Mouse (Mus musculus) CH12.LX (cell line): ENCODE data around the gene Tfpt. TPM values are rescaled to one million over a fixed set of nuclear protein-coding genes. Genes with fewer than 3 reads are reported as not detected.

ENCODE experiments used
- DNase-seq: peaks from one replicate; pipeline ENCODE4 v3.0.0-alpha.2; 2013; ENCODE audit errors: extremely low read depth
- H3K27ac ChIP-seq: 2 replicates; pipeline ENCODE4 v1.5.1; 2012; ENCODE audit warnings: low read depth, mild to moderate bottlenecking, control low read depth, moderate library complexity; ENCODE audit not compliant: insufficient read depth
- H3K27me3 ChIP-seq: replicated peaks from 2 replicates; pipeline ENCODE3; 2012; ENCODE audit warnings: inconsistent platforms
- H3K36me3 ChIP-seq, 2 experiments: replicated peaks in 1 of 2; 2 replicates each; pipeline versions ENCODE3 to v1.6.1; 2012; ENCODE audit warnings: inconsistent platforms in 1 of 2, low read length in 1 of 2, mild to moderate bottlenecking in 1 of 2, mixed read lengths in 1 of 2, moderate library complexity in 1 of 2; ENCODE audit not compliant: control insufficient read depth in 1 of 2, insufficient read depth in 1 of 2
- H3K4me1 ChIP-seq, 2 experiments: 2 replicates each; pipeline ENCODE4 v1.6.1; 2012; ENCODE audit warnings: inconsistent platforms in 1 of 2, moderate library complexity in 1 of 2; ENCODE audit not compliant: insufficient read depth in 2 of 2, control insufficient read depth in 1 of 2
- H3K4me2 ChIP-seq: 2 replicates; pipeline ENCODE4 v1.6.1; 2012; ENCODE audit warnings: low read depth, mild to moderate bottlenecking, control low read depth; ENCODE audit not compliant: poor library complexity, insufficient read depth, severe bottlenecking
- H3K4me3 ChIP-seq, 3 experiments: fragments of 150-350 bp in 1 of 3; sonication (generic) in 1 of 3; replicated peaks in 1 of 3; 2 replicates each; pipeline versions ENCODE3 to v1.5.1; 2011 to 2012; ENCODE audit warnings: low read depth in 2 of 3, low read length in 2 of 3, mild to moderate bottlenecking in 2 of 3, moderate library complexity in 2 of 3, control low read depth in 1 of 3, improper control_type of control experiment in 1 of 3, inconsistent platforms in 1 of 3, mixed read lengths in 1 of 3; ENCODE audit not compliant: poor library complexity in 1 of 3
- H3K79me2 ChIP-seq: replicated peaks from 2 replicates; pipeline ENCODE4 v1.6.1; 2012; ENCODE audit warnings: mild to moderate bottlenecking, moderate library complexity; ENCODE audit not compliant: control insufficient read depth, poor library complexity, insufficient read depth, severe bottlenecking; ENCODE audit errors: extremely low read depth
- H3K9ac ChIP-seq: 2 replicates; pipeline ENCODE4 v1.6.1; 2012; ENCODE audit warnings: low read depth, mild to moderate bottlenecking, control low read depth, moderate library complexity; ENCODE audit not compliant: insufficient read depth
- H3K9me3 ChIP-seq: replicated peaks from 2 replicates; pipeline ENCODE3; 2012; ENCODE audit warnings: low read length, inconsistent platforms, mixed read lengths
- BHLHE40 ChIP-seq: IDR thresholded peaks from 2 replicates; pipeline ENCODE4 v1.6.1; 2011; ENCODE audit warnings: mild to moderate bottlenecking, low read depth, low read length, improper control_type of control experiment
- CHD1 ChIP-seq: IDR thresholded peaks from 2 replicates; pipeline ENCODE4 v1.6.1; 2012; ENCODE audit warnings: low read depth, low read length, improper control_type of control experiment, inconsistent platforms
- CHD2 ChIP-seq: IDR thresholded peaks from 2 replicates; pipeline ENCODE4 v1.6.1; 2011; ENCODE audit warnings: low read length, improper control_type of control experiment
- CTCF ChIP-seq, 2 experiments: IDR thresholded peaks in 1 of 2; conservative IDR thresholded peaks in 1 of 2; 2 replicates each; pipeline ENCODE4 v1.5.1; 2011 to 2012; ENCODE audit warnings: low read depth in 2 of 2, low read length in 2 of 2, improper control_type of control experiment in 1 of 2, inconsistent platforms in 1 of 2, mild to moderate bottlenecking in 1 of 2, moderate library complexity in 1 of 2
- ELF1 ChIP-seq: IDR thresholded peaks from 2 replicates; pipeline ENCODE4 v1.6.1; 2014; ENCODE audit warnings: low read depth, mild to moderate bottlenecking, inconsistent platforms, low read length, improper control_type of control experiment
- EP300 ChIP-seq: IDR thresholded peaks from 2 replicates; pipeline ENCODE4 v1.6.1; 2011; ENCODE audit warnings: low read length, improper control_type of control experiment
- ETS1 ChIP-seq: conservative IDR thresholded peaks from 2 replicates; pipeline ENCODE4 v1.6.1; 2012; ENCODE audit warnings: low read depth, mild to moderate bottlenecking, inconsistent platforms, low read length, improper control_type of control experiment, moderate library complexity
- GABPA ChIP-seq: IDR thresholded peaks from 2 replicates; pipeline ENCODE4 v1.6.1; 2012; ENCODE audit warnings: low read depth, low read length, improper control_type of control experiment, inconsistent platforms; ENCODE audit not compliant: insufficient replicate concordance
- HCFC1 ChIP-seq: IDR thresholded peaks from 2 replicates; pipeline ENCODE4 v1.6.1; 2012; ENCODE audit warnings: low read depth, mild to moderate bottlenecking, inconsistent platforms, low read length, improper control_type of control experiment
- IRF4 ChIP-seq: IDR thresholded peaks from 2 replicates; pipeline ENCODE4 v1.6.1; 2014; ENCODE audit warnings: low read depth, mild to moderate bottlenecking, inconsistent platforms, low read length, improper control_type of control experiment
- JUN ChIP-seq: IDR thresholded peaks from 2 replicates; pipeline ENCODE4 v1.6.1; 2011; ENCODE audit warnings: low read depth, mild to moderate bottlenecking, low read length, improper control_type of control experiment, moderate library complexity; ENCODE audit not compliant: insufficient read depth
- JUND ChIP-seq: conservative IDR thresholded peaks from 2 replicates; pipeline ENCODE4 v1.6.1; 2011; ENCODE audit warnings: low read depth, low read length, improper control_type of control experiment
- KAT2A ChIP-seq: IDR thresholded peaks from 2 replicates; pipeline ENCODE4 v1.6.1; 2012; ENCODE audit warnings: low read length, improper control_type of control experiment, inconsistent platforms; ENCODE audit not compliant: insufficient replicate concordance
- MAFK ChIP-seq: IDR thresholded peaks from 2 replicates; pipeline ENCODE4 v1.6.1; 2011; ENCODE audit warnings: low read length, improper control_type of control experiment; ENCODE audit not compliant: insufficient replicate concordance
- MEF2A ChIP-seq: IDR thresholded peaks from 2 replicates; pipeline ENCODE4 v1.6.1; 2014; ENCODE audit warnings: low read depth, mild to moderate bottlenecking, inconsistent platforms, low read length, improper control_type of control experiment, borderline replicate concordance
- MXI1 ChIP-seq: IDR thresholded peaks from 2 replicates; pipeline ENCODE4 v1.6.1; 2011; ENCODE audit warnings: mild to moderate bottlenecking, low read depth, low read length, improper control_type of control experiment
- MYC ChIP-seq: IDR thresholded peaks from 2 replicates; pipeline ENCODE4 v1.6.1; 2011; ENCODE audit warnings: low read depth, mild to moderate bottlenecking, improper control_type of control experiment, low read length
- NELFE ChIP-seq: IDR thresholded peaks from 2 replicates; pipeline ENCODE4 v1.6.1; 2011; ENCODE audit warnings: low read depth, low read length, improper control_type of control experiment
- NRF1 ChIP-seq: IDR thresholded peaks from 2 replicates; pipeline ENCODE4 v1.6.1; 2014; ENCODE audit warnings: low read depth, mild to moderate bottlenecking, inconsistent platforms, low read length, improper control_type of control experiment, moderate library complexity
- PAX5 ChIP-seq: IDR thresholded peaks from 2 replicates; pipeline ENCODE4 v1.6.1; 2012; ENCODE audit warnings: low read length, inconsistent platforms, mixed read lengths
- POLR2A ChIP-seq: IDR thresholded peaks from 2 replicates; pipeline ENCODE4 v1.6.1; 2011; ENCODE audit warnings: low read depth, mild to moderate bottlenecking, improper control_type of control experiment, low read length
- POLR2AphosphoS2 ChIP-seq: IDR thresholded peaks from 2 replicates; pipeline ENCODE4 v1.6.1; 2011; ENCODE audit warnings: low read depth, low read length, improper control_type of control experiment
- RAD21 ChIP-seq: IDR thresholded peaks from 2 replicates; pipeline ENCODE4 v1.6.1; 2011; ENCODE audit warnings: low read depth, mild to moderate bottlenecking, low read length, improper control_type of control experiment, moderate library complexity
- SIN3A ChIP-seq: IDR thresholded peaks from 2 replicates; pipeline ENCODE4 v1.6.1; 2012; ENCODE audit warnings: low read length, improper control_type of control experiment, inconsistent platforms
- TBP ChIP-seq: conservative IDR thresholded peaks from 2 replicates; pipeline ENCODE4 v1.6.1; 2011; ENCODE audit warnings: low read depth, low read length, improper control_type of control experiment
- TCF12 ChIP-seq: IDR thresholded peaks from 2 replicates; pipeline ENCODE4 v1.6.1; 2014; ENCODE audit warnings: low read depth, mild to moderate bottlenecking, inconsistent platforms, low read length, improper control_type of control experiment
- UBTF ChIP-seq: IDR thresholded peaks from 2 replicates; pipeline ENCODE4 v1.6.1; 2012; ENCODE audit warnings: low read depth, mild to moderate bottlenecking, inconsistent platforms, low read length, improper control_type of control experiment, moderate library complexity
- ZC3H11A ChIP-seq: IDR thresholded peaks from 2 replicates; pipeline ENCODE4 v1.6.1; 2012; ENCODE audit warnings: low read depth, mild to moderate bottlenecking, inconsistent platforms, low read length, improper control_type of control experiment
- ZKSCAN1 ChIP-seq: IDR thresholded peaks from 2 replicates; pipeline ENCODE4 v1.6.1; 2012; ENCODE audit warnings: low read depth, inconsistent platforms, low read length, improper control_type of control experiment, borderline replicate concordance
- ZMIZ1 ChIP-seq: IDR thresholded peaks from 2 replicates; pipeline ENCODE4 v1.6.1; 2012; ENCODE audit warnings: low read depth, mild to moderate bottlenecking, inconsistent platforms, low read length, improper control_type of control experiment
- ZNF384 ChIP-seq: IDR thresholded peaks from 2 replicates; pipeline ENCODE4 v1.6.1; 2012; ENCODE audit warnings: low read depth, low read length, improper control_type of control experiment, inconsistent platforms
- dilution Hi-C: fragments of 300-500 bp; cut with MboI; formaldehyde crosslinking; loops from 2 replicates; pipeline ENCODE4 v1.14.3; 2020; ENCODE audit warnings: low sequenced_read_pairs; ENCODE audit not compliant: extremely low pct_unique_long_range_greater_than_20kb, extremely low pct_ligation_motif_present
- in situ Hi-C: fragments of 300-500 bp; cut with MboI; formaldehyde crosslinking; loops from 3 replicates; pipeline ENCODE4 v1.14.3; 2019; ENCODE audit warnings: low sequenced_read_pairs, low pct_ligation_motif_present, low pct_unique_long_range_greater_than_20kb, mixed read lengths
- polyA plus RNA-seq: library from polyadenylated mRNA; unstranded; fragments of >175 nt; gene quantifications from 2 replicates; pipeline ENCODE4 v1.2.1, GENCODE M21; 2012; ENCODE audit warnings: low read depth; ENCODE audit not compliant: insufficient read length
- total RNA-seq, 2 experiments: library from RNA; depleted of rRNA; stranded (reverse); fragments of 300-350 nt in 1 of 2; fragments of >200 nt in 1 of 2; gene quantifications; 2 replicates each; pipeline ENCODE4 v1.2.3; 2012 to 2014

The Tfpt gene
- total and polyA plus RNA-seq, 3 experiments: 15.9 to 38.6 (median 28.8) TPM

GRCm38 (mm10) chr7:3595146-3595545 lies 34.6 kb downstream of the Tfpt start:
- peak overlapping the region; percentile 79; the same call in 1 of the 2 replicates for H3K4me2 ChIP-seq
- peaks cover 0 to 6% of the 10 kb centered on the region in 2 experiments; a peak in 1 of 4 replicates for H3K4me1 ChIP-seq
- H3K9ac ChIP-seq: peak overlapping the region; percentile 75
- H3K9me3 ChIP-seq: no peaks in the 10 kb centered on the region
- no peaks in the 10 kb centered on the region for H3K36me3 ChIP-seq
- TF ChIP-seq JUN (no peak), ZNF384 (peak; percentile 94), MXI1 (no peak; the same call in 1 of the 2 replicates), TBP (peak; percentile 78; the same call in 1 of the 2 replicates), NELFE (peak; percentile 89), HCFC1 (peak; percentile 41), MAFK (no peak), SIN3A (peak; percentile 76; the same call in 1 of the 2 replicates), NRF1 (no peak), ETS1 (no peak), CHD1 (no peak; the same call in 1 of the 2 replicates), BHLHE40 (no peak), ZMIZ1 (peak; percentile 78; the same call in 1 of the 2 replicates), GABPA (no peak), TCF12 (peak; percentile 65), RAD21 (no peak), CHD2 (no peak), PAX5 (no peak), ELF1 (peak; percentile 52), JUND (no peak), UBTF (no peak), EP300 (no peak), MEF2A (0 out of 2 replicates have a peak, but pooled peaks have one; percentile 29), ZC3H11A (no peak), POLR2AphosphoS2 (peak; percentile 85), KAT2A (0 out of 2 replicates have a peak, but pooled peaks have one; percentile 13), POLR2A (peak; percentile 85), IRF4 (peak; percentile 25; the same call in 1 of the 2 replicates), ZKSCAN1 (no peak), CTCF (conservative IDR thresholded peaks at IDR 0.05 in 1 of 2, IDR thresholded peaks at IDR 0.05 in 1 of 2; ENCODE audit: low read depth in 2 of 2, low read length in 2 of 2) (no peak), MYC (no peak)
- peak overlapping the region; percentile 60 for H3K27ac ChIP-seq
- H3K79me2 ChIP-seq: no peaks in the 10 kb centered on the region
- peak; percentile 87 for DNase-seq
- in situ Hi-C loops: no loop called here
- H3K27me3 ChIP-seq: no peaks in the 10 kb centered on the region
- peak overlapping the region; percentile 57 to 59 (median 57) for H3K4me3 ChIP-seq
- dilution Hi-C loops: no loop called here
